Mouse (Mus musculus): ENCODE measurements at regions not wholly inside any gene's neighbourhood (a gene's known extent, or its start where the extent isn't known, plus 50 kb on each side); places are given as distances from the start of the nearest gene placed in this dataset.
A peak's percentile ranks its signal among the peaks of the same experiment; 100 is the strongest.

DNA sequence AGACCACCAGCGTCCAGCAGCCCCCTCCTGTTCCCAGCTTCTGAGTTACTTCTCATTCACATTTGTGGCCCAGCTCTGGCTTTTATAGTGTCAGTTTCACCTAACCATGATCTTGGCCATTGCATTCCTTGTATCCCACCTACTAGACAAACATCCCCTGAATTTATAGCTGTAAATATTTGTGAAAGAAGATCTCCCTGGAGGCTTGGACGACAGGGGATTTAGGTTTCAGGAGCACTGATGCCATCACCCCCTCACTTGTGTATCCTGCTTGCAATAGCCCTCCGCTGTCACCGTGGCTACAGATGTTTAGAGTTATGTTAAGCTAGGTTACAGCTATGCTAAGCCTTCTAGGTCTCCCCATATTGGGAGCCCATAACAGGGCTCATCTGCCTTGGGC, 375.7 kb upstream of the Tshz3 start:
- ATAC-seq (replicated peaks; ENCODE audit: insufficient number of reproducible peaks, low FRiP score, low TSS enrichment, low read depth), result no peak

DNA sequence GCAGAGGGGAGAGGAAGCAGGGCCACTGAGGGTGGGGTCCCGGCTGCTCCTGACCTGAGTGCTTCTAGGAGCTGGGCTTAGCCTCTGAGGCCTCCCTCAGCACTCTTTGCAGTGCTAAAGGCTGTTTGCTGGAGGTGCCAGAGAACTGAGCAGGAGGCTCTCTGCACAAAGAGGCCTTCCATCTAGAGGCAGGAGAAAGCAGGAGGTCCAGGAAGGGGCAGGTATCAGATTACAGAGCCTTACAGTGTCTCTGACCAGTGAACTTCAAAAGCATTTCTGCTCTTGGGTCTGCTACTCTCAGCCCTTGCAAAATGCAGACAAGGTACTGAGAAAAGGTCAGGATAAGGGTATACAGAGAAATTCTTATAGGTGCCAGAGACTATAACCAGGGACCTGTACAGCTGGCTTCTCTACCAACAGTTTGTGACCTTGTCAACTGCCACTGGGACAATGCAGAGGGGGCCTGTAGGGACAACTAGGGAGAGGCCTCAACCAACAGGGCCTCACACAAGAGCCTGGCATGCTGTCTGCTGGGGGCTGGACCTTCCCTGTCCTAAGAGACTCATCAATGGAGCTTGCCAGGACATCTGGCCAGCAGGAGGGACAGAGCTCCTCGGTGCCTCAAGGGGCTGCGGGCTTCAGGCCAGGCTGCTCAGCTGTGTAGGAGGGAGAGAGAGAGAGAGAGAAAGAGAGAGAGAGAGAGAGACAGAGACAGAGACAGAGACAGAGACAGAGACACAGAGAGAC, 380.3 kb upstream of the Tshz3 start:
- Histone ChIP-seq H3K27me3 (ENCODE audit: control insufficient read depth, insufficient read depth, low read length) (no peaks in the 10 kb centered on the region), H3K9ac (replicated peaks; ENCODE audit: low read length) (no peak overlapping the region), H3K4me3 (ENCODE audit: low read depth, low read length) (no peak overlapping the region), H3K4me1 (ENCODE audit: control insufficient read depth, insufficient read depth, low read length) (no peaks in the 10 kb centered on the region), H3K9me3 (replicated peaks; ENCODE audit: control insufficient read depth, low read length) (no peaks in the 10 kb centered on the region), H3K36me3 (replicated peaks; ENCODE audit: control insufficient read depth, insufficient read depth, low read depth, low read length) (no peaks in the 10 kb centered on the region), H3K27ac (replicated peaks; ENCODE audit: low read depth, low read length) (peak overlapping the region; percentile 35), H3K4me2 (ENCODE audit: low read depth, low read length) (no peak overlapping the region)
- ATAC-seq (replicated peaks; ENCODE audit: insufficient number of reproducible peaks, low FRiP score, low TSS enrichment, low read depth), result no peak; the same call in 1 of the 2 replicates
- peak; percentile 23 for DNase-seq (ENCODE audit: low spot score)
- WGBS, result 52% methylated on average over 3 of the region's 3 CpGs

More for the DNA sequence above, 375.7 kb upstream of the Tshz3 start:
- Histone ChIP-seq H3K4me2 (ENCODE audit: low read depth, low read length) (no peak overlapping the region), H3K27ac (replicated peaks; ENCODE audit: low read depth, low read length) (no peak overlapping the region), H3K4me3 (ENCODE audit: low read depth, low read length) (no peak overlapping the region), H3K9ac (replicated peaks; ENCODE audit: low read length) (no peak overlapping the region), H3K36me3 (replicated peaks; ENCODE audit: control insufficient read depth, insufficient read depth, low read depth, low read length) (no peaks in the 10 kb centered on the region), H3K27me3 (ENCODE audit: control insufficient read depth, insufficient read depth, low read length) (no peaks in the 10 kb centered on the region), H3K9me3 (replicated peaks; ENCODE audit: control insufficient read depth, low read length) (no peaks in the 10 kb centered on the region), H3K4me1 (ENCODE audit: control insufficient read depth, insufficient read depth, low read length) (no peaks in the 10 kb centered on the region)
- DNase-seq (ENCODE audit: low spot score), result no peak
- 53% methylated on average over 4 of the region's 4 CpGs for WGBS

DNA sequence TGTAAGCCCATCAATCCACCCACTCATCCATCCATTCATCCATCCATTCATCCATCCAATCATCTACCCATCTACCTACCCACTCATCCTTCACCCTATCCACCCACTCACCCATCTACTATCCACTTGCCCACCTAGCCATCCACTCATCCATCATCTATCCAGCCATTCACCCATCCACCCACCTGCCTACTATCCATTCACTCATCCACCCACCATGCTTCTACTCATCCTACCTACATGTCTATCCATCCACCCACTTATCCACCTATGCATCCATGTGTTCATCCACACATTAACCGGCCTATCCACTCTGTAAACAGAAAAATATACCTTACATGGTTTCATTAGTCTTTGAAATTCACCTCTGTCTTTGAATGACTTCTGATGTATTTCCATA, 384.2 kb upstream of the Tshz3 start:
- no peak overlapping the region for H3K4me2 ChIP-seq (ENCODE audit: low read depth, low read length)
- ATAC-seq (replicated peaks; ENCODE audit: insufficient number of reproducible peaks, low FRiP score, low TSS enrichment, low read depth), result no peak
- H3K9me3 ChIP-seq (replicated peaks; ENCODE audit: control insufficient read depth, low read length), result no peaks in the 10 kb centered on the region
- H3K9ac ChIP-seq (replicated peaks; ENCODE audit: low read length), result no peak overlapping the region
- no peaks in the 10 kb centered on the region for H3K4me1 ChIP-seq (ENCODE audit: control insufficient read depth, insufficient read depth, low read length)
- no peak overlapping the region for H3K4me3 ChIP-seq (ENCODE audit: low read depth, low read length)
- H3K27ac ChIP-seq (replicated peaks; ENCODE audit: low read depth, low read length), result no peak overlapping the region
- no peak for DNase-seq (ENCODE audit: low spot score)
- WGBS, result 89% methylated on average over 1 of the region's 1 CpGs
- H3K36me3 ChIP-seq (replicated peaks; ENCODE audit: control insufficient read depth, insufficient read depth, low read depth, low read length), result no peaks in the 10 kb centered on the region
- H3K27me3 ChIP-seq (ENCODE audit: control insufficient read depth, insufficient read depth, low read length), result no peaks in the 10 kb centered on the region

DNA sequence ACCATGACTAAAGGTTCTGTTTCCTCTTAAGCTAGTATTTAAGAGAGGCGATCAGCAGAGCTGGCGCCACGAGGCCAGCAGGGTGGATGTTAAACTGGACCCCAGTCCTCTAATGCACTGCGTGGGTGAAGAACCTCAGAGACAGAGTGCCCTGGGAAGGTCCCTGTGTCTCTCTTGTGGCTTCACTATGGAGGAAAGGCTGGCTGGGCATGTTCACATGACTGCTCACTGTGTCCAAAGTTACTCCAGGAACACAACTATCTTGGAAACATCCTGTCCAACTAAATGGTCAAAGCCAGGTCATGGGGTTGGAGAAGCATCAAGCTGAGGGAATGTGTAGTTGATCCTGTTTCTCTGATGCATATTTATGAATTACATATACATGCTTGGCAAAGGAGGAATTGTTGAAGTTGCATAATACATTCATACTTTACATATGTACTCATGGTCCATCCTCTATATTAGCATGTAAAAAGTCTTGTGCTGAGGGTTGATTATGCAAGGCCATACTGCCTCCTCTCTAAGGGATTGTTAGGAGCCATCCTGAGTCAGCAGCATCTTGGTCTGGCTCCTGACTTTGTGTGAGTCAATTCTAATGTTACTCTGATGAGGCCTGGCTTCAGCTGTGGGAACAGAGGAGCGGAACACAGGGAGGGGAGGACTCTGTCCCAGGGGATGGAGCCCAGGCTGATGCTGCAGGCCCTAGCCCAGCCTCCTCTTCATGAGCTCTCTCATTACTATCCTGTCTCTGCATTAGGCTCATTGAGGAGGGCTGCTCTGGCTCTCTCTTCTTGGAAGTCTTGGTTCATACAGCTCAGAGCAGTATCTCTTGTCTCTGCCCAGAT, 387.9 kb upstream of the Tshz3 start:
- no peaks in the 10 kb centered on the region for H3K4me1 ChIP-seq (ENCODE audit: control insufficient read depth, insufficient read depth, low read length)
- H3K27ac ChIP-seq (replicated peaks; ENCODE audit: low read depth, low read length), result no peak overlapping the region
- H3K4me3 ChIP-seq (ENCODE audit: low read depth, low read length), result no peak overlapping the region
- H3K36me3 ChIP-seq (replicated peaks; ENCODE audit: control insufficient read depth, insufficient read depth, low read depth, low read length), result no peaks in the 10 kb centered on the region
- ATAC-seq (replicated peaks; ENCODE audit: insufficient number of reproducible peaks, low FRiP score, low TSS enrichment, low read depth), result no peak
- WGBS, result 90% methylated on average over 5 of the region's 5 CpGs
- H3K9me3 ChIP-seq (replicated peaks; ENCODE audit: control insufficient read depth, low read length), result no peaks in the 10 kb centered on the region
- no peak overlapping the region for H3K9ac ChIP-seq (replicated peaks; ENCODE audit: low read length)
- H3K27me3 ChIP-seq (ENCODE audit: control insufficient read depth, insufficient read depth, low read length), result no peaks in the 10 kb centered on the region
- H3K4me2 ChIP-seq (ENCODE audit: low read depth, low read length), result no peak overlapping the region
- DNase-seq (ENCODE audit: low spot score), result no peak

DNA sequence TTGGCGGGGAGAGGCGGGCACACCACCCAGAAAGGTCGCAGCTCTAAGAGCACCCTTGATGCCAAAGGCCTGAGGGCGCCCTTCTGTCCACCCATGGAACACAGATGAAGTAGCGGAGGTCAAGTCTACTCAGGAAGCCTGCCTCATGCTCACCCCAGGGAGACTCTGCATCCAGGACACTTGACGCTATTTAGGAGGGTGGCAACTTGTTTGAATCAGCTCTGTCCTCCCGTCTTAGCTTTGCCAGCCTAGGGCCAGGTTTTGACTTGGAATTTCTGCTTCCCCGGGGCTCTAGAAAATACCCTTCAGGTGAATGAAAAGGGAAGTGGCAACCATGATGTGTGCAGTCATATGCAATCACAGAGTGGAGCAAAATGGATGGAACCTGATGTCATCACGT, 389.2 kb upstream of the Tshz3 start:
- ATAC-seq (replicated peaks; ENCODE audit: insufficient number of reproducible peaks, low FRiP score, low TSS enrichment, low read depth) (no peak), DNase-seq (ENCODE audit: low spot score) (no peak)
- Histone ChIP-seq H3K27me3 (ENCODE audit: control insufficient read depth, insufficient read depth, low read length) (no peaks in the 10 kb centered on the region), H3K27ac (replicated peaks; ENCODE audit: low read depth, low read length) (no peak overlapping the region), H3K9me3 (replicated peaks; ENCODE audit: control insufficient read depth, low read length) (no peaks in the 10 kb centered on the region), H3K4me2 (ENCODE audit: low read depth, low read length) (no peak overlapping the region), H3K4me3 (ENCODE audit: low read depth, low read length) (no peak overlapping the region), H3K9ac (replicated peaks; ENCODE audit: low read length) (no peak overlapping the region), H3K36me3 (replicated peaks; ENCODE audit: control insufficient read depth, insufficient read depth, low read depth, low read length) (no peaks in the 10 kb centered on the region), H3K4me1 (ENCODE audit: control insufficient read depth, insufficient read depth, low read length) (no peaks in the 10 kb centered on the region)
- WGBS, result 89% methylated on average over 9 of the region's 9 CpGs

DNA sequence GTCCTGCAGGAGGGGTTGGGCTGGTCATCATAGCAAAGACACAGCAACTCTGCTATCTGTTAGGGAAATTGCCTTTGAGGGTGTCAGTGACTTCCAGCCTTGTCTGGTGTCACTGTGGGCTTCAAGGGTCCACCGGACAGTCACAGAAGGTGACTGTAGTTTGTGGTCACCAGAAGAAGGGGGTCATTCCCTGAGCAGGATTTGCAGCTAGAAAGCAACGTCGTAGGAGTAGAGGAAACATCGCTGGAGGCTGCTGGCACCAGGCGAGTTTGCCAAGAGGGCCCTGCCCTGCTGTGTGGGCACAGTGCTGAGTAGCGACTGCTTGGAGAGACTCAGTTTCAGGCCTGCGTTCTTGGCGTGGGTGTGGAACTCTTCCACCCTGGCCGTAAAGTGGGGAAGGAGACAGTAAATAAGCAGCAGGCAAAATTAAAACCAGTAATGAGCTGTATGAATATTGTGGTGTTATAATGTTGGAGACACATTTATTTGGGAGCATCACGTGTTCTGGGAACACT, 389.8 kb upstream of the Tshz3 start:
- Histone ChIP-seq H3K9me3 (replicated peaks; ENCODE audit: control insufficient read depth, low read length) (no peaks in the 10 kb centered on the region), H3K27ac (replicated peaks; ENCODE audit: low read depth, low read length) (no peak overlapping the region), H3K4me2 (ENCODE audit: low read depth, low read length) (no peak overlapping the region), H3K4me3 (ENCODE audit: low read depth, low read length) (no peak overlapping the region), H3K36me3 (replicated peaks; ENCODE audit: control insufficient read depth, insufficient read depth, low read depth, low read length) (no peaks in the 10 kb centered on the region), H3K4me1 (ENCODE audit: control insufficient read depth, insufficient read depth, low read length) (no peaks in the 10 kb centered on the region), H3K27me3 (ENCODE audit: control insufficient read depth, insufficient read depth, low read length) (no peaks in the 10 kb centered on the region), H3K9ac (replicated peaks; ENCODE audit: low read length) (no peak overlapping the region)
- ATAC-seq (replicated peaks; ENCODE audit: insufficient number of reproducible peaks, low FRiP score, low TSS enrichment, low read depth) (no peak), DNase-seq (ENCODE audit: low spot score) (no peak)
- 89% methylated on average over 10 of the region's 10 CpGs for WGBS

DNA sequence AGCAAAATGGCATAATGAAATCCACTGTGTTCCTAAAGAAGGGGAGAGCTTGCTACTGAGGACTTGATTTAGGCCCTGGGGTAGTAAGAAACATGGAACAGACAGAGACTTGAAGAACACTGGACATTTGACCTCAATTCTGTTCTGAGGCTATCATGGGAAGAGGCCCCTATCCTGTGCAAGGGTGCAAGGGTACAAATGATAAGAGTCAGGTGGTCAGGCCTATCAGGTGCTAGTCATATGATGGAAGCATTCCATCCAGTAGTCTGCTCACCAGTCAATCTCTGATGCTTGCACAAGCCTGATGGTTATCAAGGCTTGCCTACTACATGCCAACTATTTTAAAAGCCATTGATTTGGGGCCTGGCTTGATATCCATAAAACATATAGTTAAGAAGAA, 420.6 kb upstream of the Tshz3 start:
- H3K36me3 ChIP-seq (replicated peaks; ENCODE audit: control insufficient read depth, insufficient read depth, low read depth, low read length), result no peaks in the 10 kb centered on the region
- no peaks in the 10 kb centered on the region for H3K9me3 ChIP-seq (replicated peaks; ENCODE audit: control insufficient read depth, low read length)
- H3K4me1 ChIP-seq (ENCODE audit: control insufficient read depth, insufficient read depth, low read length), result no peaks in the 10 kb centered on the region
- ATAC-seq (replicated peaks; ENCODE audit: insufficient number of reproducible peaks, low FRiP score, low TSS enrichment, low read depth) (no peak), DNase-seq (ENCODE audit: low spot score) (no peak)
- no peaks in the 10 kb centered on the region for H3K27me3 ChIP-seq (ENCODE audit: control insufficient read depth, insufficient read depth, low read length)
- H3K27ac ChIP-seq (replicated peaks; ENCODE audit: low read depth, low read length), result no peak overlapping the region
- H3K4me2 ChIP-seq (ENCODE audit: low read depth, low read length), result no peak overlapping the region
- H3K9ac ChIP-seq (replicated peaks; ENCODE audit: low read length), result no peak overlapping the region
- no peak overlapping the region for H3K4me3 ChIP-seq (ENCODE audit: low read depth, low read length)

DNA sequence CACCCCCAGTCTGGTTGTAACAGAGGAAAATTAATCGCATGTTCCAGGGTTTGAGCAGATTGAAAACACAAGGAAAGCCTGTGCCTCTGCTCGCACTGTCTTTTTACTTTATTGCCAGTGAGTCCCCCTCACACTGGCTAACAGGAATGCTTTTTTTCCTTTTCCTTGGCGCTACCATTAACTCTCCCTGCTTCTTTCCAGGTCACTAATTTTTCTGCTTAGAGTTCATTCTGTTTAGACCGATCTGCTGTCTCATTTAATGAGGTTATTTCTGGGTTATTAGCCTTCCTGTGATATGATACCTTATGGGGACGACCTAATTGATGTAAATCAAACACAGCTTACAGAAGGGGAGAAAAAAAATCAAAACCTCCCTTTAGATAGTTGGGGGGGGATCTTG, 429.0 kb upstream of the Tshz3 start:
- ATAC-seq (replicated peaks; ENCODE audit: insufficient number of reproducible peaks, low FRiP score, low TSS enrichment, low read depth) (no peak), DNase-seq (ENCODE audit: low spot score) (peak; percentile 19)
- WGBS, result 29% methylated on average over 5 of the region's 5 CpGs
- Histone ChIP-seq H3K4me1 (ENCODE audit: control insufficient read depth, insufficient read depth, low read length) (no peaks in the 10 kb centered on the region), H3K27ac (replicated peaks; ENCODE audit: low read depth, low read length) (no peak overlapping the region), H3K27me3 (ENCODE audit: control insufficient read depth, insufficient read depth, low read length) (no peaks in the 10 kb centered on the region), H3K9ac (replicated peaks; ENCODE audit: low read length) (no peak overlapping the region), H3K4me3 (ENCODE audit: low read depth, low read length) (no peak overlapping the region), H3K36me3 (replicated peaks; ENCODE audit: control insufficient read depth, insufficient read depth, low read depth, low read length) (no peaks in the 10 kb centered on the region), H3K9me3 (replicated peaks; ENCODE audit: control insufficient read depth, low read length) (no peaks in the 10 kb centered on the region), H3K4me2 (ENCODE audit: low read depth, low read length) (no peak overlapping the region)
